Mouse (Mus musculus) naive thymus-derived CD4-positive, alpha-beta T cell, adult 5 months (primary cell): ENCODE data around the gene Scgb2b12. TPM values are rescaled to one million over a fixed set of nuclear protein-coding genes. Genes with fewer than 3 reads are reported as not detected.

Experiments used
- polyA plus RNA-seq: library from polyadenylated mRNA; unstranded; fragments of 100-300 nt; shearing (Covaris generic); gene quantifications from one replicate; pipeline ENCODE4 v1.2.1, GENCODE M21; 2017

Scgb2b12 gene
- polyA plus RNA-seq = not detected

DNA sequence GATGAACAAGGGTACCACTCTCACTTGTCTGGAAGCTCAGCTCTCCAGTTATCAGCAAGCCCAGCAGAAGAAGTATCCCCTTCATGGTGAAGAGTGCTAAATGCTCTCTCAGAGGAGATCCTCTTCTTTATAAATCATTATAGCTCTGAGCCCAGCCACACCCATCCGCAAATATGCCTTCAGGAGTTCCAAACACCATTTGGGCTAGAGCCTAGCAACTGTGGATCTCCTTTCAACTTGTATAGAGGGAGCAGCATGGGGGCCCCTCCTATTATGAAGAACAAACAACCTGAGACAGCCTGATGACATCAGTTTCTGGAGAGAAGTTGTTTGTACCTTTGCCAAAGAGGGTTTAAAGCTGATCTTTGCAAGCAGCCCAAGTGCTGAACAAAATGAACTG, at the start of gene Scgb2b12:
Scgb2b12 (minus strand) TSS at position 101 of the 400 bp plus-strand sequence.

DNA sequence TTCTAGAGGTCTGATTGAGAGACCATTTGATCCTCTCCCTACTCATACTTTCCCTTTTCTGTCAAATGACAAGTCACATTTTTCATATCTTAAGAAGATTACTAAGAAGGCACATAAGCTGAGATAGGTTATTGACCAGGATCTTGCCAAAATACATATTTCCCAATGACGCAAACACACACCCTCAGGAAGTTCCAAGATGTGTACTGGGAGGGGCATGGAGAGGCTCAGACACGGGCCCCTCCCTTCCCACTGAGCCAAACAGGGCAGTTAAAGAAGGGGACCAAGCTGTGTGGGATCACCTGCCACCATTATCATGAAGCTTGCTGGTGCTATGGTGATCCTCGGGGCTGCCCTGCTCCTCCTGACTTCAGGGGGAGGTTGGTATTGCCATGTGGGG, 6.8 kb upstream of the Scgb2b12 start, which contains the start of gene Scgb1b12:
Scgb1b12 (plus strand) TSS at position 301 of the 400 bp plus-strand sequence.

Other genes with a start within 250 kb of the Scgb2b12 start
- not detected for gene Scgb1b10, start 226.4 kb downstream of the Scgb2b12 start, polyA plus RNA-seq
- not detected for gene Scgb2b11, start 116.1 kb downstream of the Scgb2b12 start, polyA plus RNA-seq
- gene Scgb1b11, start 104.4 kb downstream of the Scgb2b12 start, polyA plus RNA-seq = not detected
- gene Scgb1b12, start 6.9 kb upstream of the Scgb2b12 start, polyA plus RNA-seq = not detected
- not detected for gene Scgb1b29, start 114.3 kb upstream of the Scgb2b12 start, polyA plus RNA-seq